In the genomic region with DNA sequence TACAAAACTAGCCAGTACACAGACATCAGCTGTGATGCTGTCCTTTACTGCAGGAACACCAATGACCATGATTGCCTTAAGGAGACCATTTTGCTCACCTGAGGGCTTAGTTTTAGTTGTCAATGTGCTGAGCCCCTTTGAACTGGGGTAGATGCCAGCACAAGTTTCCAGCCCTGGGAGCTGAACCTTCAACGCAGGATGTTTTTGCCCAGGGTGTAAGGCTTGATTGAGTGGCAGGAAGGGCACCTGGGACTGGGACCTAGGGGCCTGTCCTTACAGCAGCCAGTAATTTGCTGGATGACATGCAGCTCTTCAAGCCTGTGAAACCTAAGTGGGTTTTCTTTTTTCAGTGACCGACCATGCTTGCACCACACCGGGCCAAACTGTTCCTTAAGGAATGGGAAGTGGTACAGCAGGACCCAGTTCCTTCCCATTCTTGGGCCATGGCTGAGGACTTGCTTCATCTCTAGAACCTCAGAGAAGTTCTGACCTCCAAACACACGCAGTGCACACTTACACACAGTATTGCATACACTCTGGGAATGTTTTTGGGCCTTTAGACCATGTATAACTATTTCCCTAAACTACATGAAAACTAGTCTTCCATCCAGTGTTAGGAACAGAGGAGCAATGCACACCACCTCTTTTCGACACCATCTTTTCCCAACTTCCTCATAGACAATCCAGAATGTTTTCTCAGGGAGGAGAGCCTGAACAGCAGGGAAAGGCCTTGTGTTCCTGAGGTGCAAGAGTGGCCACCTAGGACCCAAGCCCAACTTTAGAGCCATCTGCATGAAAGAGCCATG, we compare ENCODE assay signal across 8 mouse cellular contexts. TPM values are rescaled to one million over a fixed set of nuclear protein-coding genes. Genes with fewer than 3 reads are reported as not detected.
DNase-seq lines count a peak whose midpoint lies in the region; ATAC-seq and TF ChIP-seq lines count a peak whose summit lies in the region.

No protein-coding gene starts in this region.

- peak overlapping the region; percentile 68 for H3K27ac ChIP-seq in heart, embryonic 15.5 days
- peak overlapping the region; percentile 68 for H3K27ac ChIP-seq in limb, embryonic 12.5 days
- H3K27ac ChIP-seq in midbrain, postnatal 0 days (ENCODE audit: low read depth, low read length) = peak overlapping the region; percentile 14; the same call in 1 of the 2 replicates

- DNase-seq in retina, embryonic 14.5 days (ENCODE audit: low spot score) = peak; percentile 49
- no peak for DNase-seq in retina, postnatal 1 day
- peak; percentile 55 for DNase-seq in embryo, embryonic 10 days (ENCODE audit: low spot score)
- no peak for DNase-seq in midbrain, postnatal 0 days (ENCODE audit: low spot score)
- DNase-seq in MN1 (ENCODE audit: low spot score) = no peak
- DNase-seq in thymus, postnatal 4 days = no peak

- no peak for TF ChIP-seq CTCF in midbrain, postnatal 0 days (IDR thresholded peaks at IDR 0.05)

- peak overlapping the region; percentile 1; the same call in 1 of the 2 replicates for H3K4me3 ChIP-seq in heart, embryonic 15.5 days
- no peak overlapping the region for H3K4me3 ChIP-seq in limb, embryonic 12.5 days (replicated peaks)
- peak overlapping the region; percentile 89 for H3K4me3 ChIP-seq in midbrain, postnatal 0 days (ENCODE audit: low read depth, low read length)

- no peak overlapping the region for H3K9ac ChIP-seq in heart, embryonic 15.5 days
- no peak overlapping the region for H3K9ac ChIP-seq in limb, embryonic 12.5 days (replicated peaks)
- no peak overlapping the region for H3K9ac ChIP-seq in midbrain, postnatal 0 days (replicated peaks; ENCODE audit: low read length, poor library complexity, severe bottlenecking)

- no peaks in the 10 kb centered on the region for H3K27me3 ChIP-seq in heart, embryonic 15.5 days
- H3K27me3 ChIP-seq in limb, embryonic 12.5 days = no peaks in the 10 kb centered on the region
- H3K27me3 ChIP-seq in midbrain, postnatal 0 days (ENCODE audit: insufficient read depth, low read length) = no peaks in the 10 kb centered on the region

- H3K36me3 ChIP-seq in heart, embryonic 15.5 days = peaks cover 41% of the 10 kb centered on the region
- peaks cover 45% of the 10 kb centered on the region for H3K36me3 ChIP-seq in limb, embryonic 12.5 days
- peaks cover 29% of the 10 kb centered on the region for H3K36me3 ChIP-seq in midbrain, postnatal 0 days (ENCODE audit: insufficient read depth, low read length)

- H3K9me3 ChIP-seq in heart, embryonic 15.5 days (replicated peaks) = no peaks in the 10 kb centered on the region
- no peaks in the 10 kb centered on the region for H3K9me3 ChIP-seq in limb, embryonic 12.5 days
- no peaks in the 10 kb centered on the region for H3K9me3 ChIP-seq in midbrain, postnatal 0 days (ENCODE audit: low read length)

- peak overlapping the region; percentile 90 for H3K4me2 ChIP-seq in heart, embryonic 15.5 days
- 0 out of 2 replicates have a peak overlapping the region, but pooled peaks have one; percentile 16 for H3K4me2 ChIP-seq in limb, embryonic 12.5 days
- H3K4me2 ChIP-seq in midbrain, postnatal 0 days (ENCODE audit: low read depth, low read length, poor library complexity, severe bottlenecking) = peak overlapping the region; percentile 64

- peak; percentile 33 for ATAC-seq in heart, embryonic 15.5 days (replicated peaks; ENCODE audit: insufficient number of reproducible peaks, insufficient read depth, low FRiP score, low read depth)
- ATAC-seq in limb, embryonic 12.5 days (ENCODE audit: insufficient number of reproducible peaks, insufficient read depth, low FRiP score, low TSS enrichment, low read depth) = no peak
- ATAC-seq in midbrain, postnatal 0 days (ENCODE audit: low FRiP score) = no peak

- peaks cover 27% of the 10 kb centered on the region for H3K4me1 ChIP-seq in heart, embryonic 15.5 days (replicated peaks)
- peaks cover 33% of the 10 kb centered on the region for H3K4me1 ChIP-seq in limb, embryonic 12.5 days (replicated peaks)
- peaks cover 10% of the 10 kb centered on the region; the same call in 1 of the 2 replicates for H3K4me1 ChIP-seq in midbrain, postnatal 0 days (ENCODE audit: insufficient read depth, low read length)

- 26% methylated on average over 5 of the region's 5 CpGs for WGBS in heart, embryonic 15.5 days
- WGBS in limb, embryonic 12.5 days = 51% methylated on average over 5 of the region's 5 CpGs
- 39% methylated on average over 5 of the region's 5 CpGs for WGBS in midbrain, postnatal 0 days

RNA-seq across cellular contexts. Expression of gene Scyl1, which starts 23.8 kb away (rescaled TPM):
- polyA plus RNA-seq in heart, embryonic 15.5 days (2015; fragmentation: Nextera tagmentation; extraction: Ambion mirVana) = 53.5 and 65.9 TPM in 2 replicates
- 74.9 and 78.0 TPM in 2 replicates for polyA plus RNA-seq in limb, embryonic 12.5 days (2016; fragmentation: Nextera tagmentation; extraction: Ambion mirVana)
- 95.2 and 108 TPM in 2 replicates for total RNA-seq in midbrain, postnatal 0 days (2014; rRNA removed)
- 84.2 and 85.8 TPM in 2 replicates for polyA plus RNA-seq in midbrain, postnatal 0 days (2015; fragmentation: Nextera tagmentation; extraction: Ambion mirVana)

RNA-seq across cellular contexts. Expression of gene Ltbp3, which starts 54.3 kb away (rescaled TPM):
- 26.6 and 43.3 TPM in 2 replicates for polyA plus RNA-seq in heart, embryonic 15.5 days (2015; fragmentation: Nextera tagmentation; extraction: Ambion mirVana)
- polyA plus RNA-seq in limb, embryonic 12.5 days (2016; fragmentation: Nextera tagmentation; extraction: Ambion mirVana) = 17.0 and 30.3 TPM in 2 replicates
- total RNA-seq in midbrain, postnatal 0 days (2014; rRNA removed) = 28.8 and 29.3 TPM in 2 replicates
- 9.1 and 12.8 TPM in 2 replicates for polyA plus RNA-seq in midbrain, postnatal 0 days (2015; fragmentation: Nextera tagmentation; extraction: Ambion mirVana)

Comparison
In these comparisons a context has a peak if more than half of its experiments do, and no peak if none do; other contexts are left out.
1. DNase-seq: peak in retina, embryonic 14.5 days (single experiment) and embryo, embryonic 10 days (single experiment); none in retina, postnatal 1 day (single experiment), midbrain, postnatal 0 days (single experiment), MN1 (single experiment) and thymus, postnatal 4 days (single experiment).
2. H3K27ac ChIP-seq: peak in every context shown above with its lines; median percentile 68 in heart, embryonic 15.5 days; 68 in limb, embryonic 12.5 days; 14 in midbrain, postnatal 0 days.
3. H3K4me2 ChIP-seq: peak in every context shown above with its lines; median percentile 90 in heart, embryonic 15.5 days; 64 in midbrain, postnatal 0 days; 16 in limb, embryonic 12.5 days.